Mouse (Mus musculus) forebrain, embryonic 15.5 days (tissue): ENCODE results near the gene Gm47985. TPM values are rescaled to one million over a fixed set of nuclear protein-coding genes. Genes with fewer than 3 reads are reported as not detected.
"Not testable (repeated sequence)": the region's sequence is repeated elsewhere in the genome, so short reads cannot be mapped to it uniquely, and the experiment has no call there.

Experiments
- ATAC-seq: fragments of 200-750 bp; cut with Nextera tagmentation; replicated peaks from 2 replicates; pipeline ENCODE4 v1.8.0; 2017; ENCODE audit warnings: mild to moderate bottlenecking, moderate TSS enrichment, moderate library complexity
- H3K27ac ChIP-seq: fragments of 300-500 bp; sonication (generic); replicated peaks from 2 replicates; pipeline ENCODE4 v1.5.1; 2015; ENCODE audit warnings: mild to moderate bottlenecking, inconsistent platforms
- H3K27me3 ChIP-seq: fragments of 300-500 bp; sonication (generic); 2 replicates; pipeline ENCODE4 v1.6.1; 2015; ENCODE audit warnings: inconsistent platforms
- H3K36me3 ChIP-seq: fragments of 300-500 bp; sonication (generic); 2 replicates; pipeline ENCODE4 v1.6.1; 2015; ENCODE audit warnings: mild to moderate bottlenecking, inconsistent platforms
- H3K4me1 ChIP-seq: fragments of 300-500 bp; sonication (generic); 2 replicates; pipeline ENCODE4 v1.6.1; 2015; ENCODE audit warnings: inconsistent platforms
- H3K4me2 ChIP-seq: fragments of 300-500 bp; sonication (generic); replicated peaks from 2 replicates; pipeline ENCODE4 v1.6.1; 2015; ENCODE audit warnings: mild to moderate bottlenecking, inconsistent platforms
- H3K4me3 ChIP-seq: fragments of 300-500 bp; sonication (generic); 2 replicates; pipeline ENCODE4 v1.5.1; 2015; ENCODE audit warnings: mild to moderate bottlenecking, inconsistent platforms
- H3K9ac ChIP-seq: fragments of 300-500 bp; sonication (generic); replicated peaks from 2 replicates; pipeline ENCODE4 v1.6.1; 2015; ENCODE audit warnings: mild to moderate bottlenecking, inconsistent platforms
- H3K9me3 ChIP-seq: fragments of 300-500 bp; sonication (generic); 2 replicates; pipeline ENCODE4 v1.6.1; 2016; ENCODE audit warnings: inconsistent platforms
- WGBS: fragments of 180-500 bp; shearing (Covaris S2); methylation state at CpG from one replicate; pipeline ENCODE4 v1.1.7; 2015; ENCODE audit warnings: mixed read lengths; 5-methylcytosine and 5-hydroxymethylcytosine counted together
- polyA plus RNA-seq: library from polyadenylated mRNA; unstranded; fragments of >200 nt; fragmentation: Nextera tagmentation; extraction: Ambion mirVana; gene quantifications from 2 replicates; pipeline ENCODE4 v1.2.1, GENCODE M21; 2015

The Gm47985 gene
- polyA plus RNA-seq = not detected in 2 replicates

- not testable (repeated sequence) for H3K9ac ChIP-seq, ATAC-seq, H3K4me3 ChIP-seq, H3K4me1 ChIP-seq, H3K27me3 ChIP-seq, H3K36me3 ChIP-seq, H3K4me2 ChIP-seq, H3K9me3 ChIP-seq, H3K27ac ChIP-seq
- 67% methylated on average over 1 of the region's 7 CpGs for WGBS
Measured at GRCm38 (mm10) chr1:151182266-151182665, at the start of gene Gm47985. TSS of gene Gm47985 (plus strand) at chr1:151182537.

GRCm38 (mm10) chr1:151132686-151133085, 49.7 kb upstream of the Gm47985 start:
- no peak overlapping the region for H3K27ac ChIP-seq
- H3K9me3 ChIP-seq = no peaks in the 10 kb centered on the region
- H3K4me3 ChIP-seq = no peak overlapping the region
- no peak overlapping the region for H3K4me2 ChIP-seq
- no peaks in the 10 kb centered on the region for H3K27me3 ChIP-seq
- ATAC-seq = no peak
- H3K4me1 ChIP-seq = no peaks in the 10 kb centered on the region
- no peaks in the 10 kb centered on the region for H3K36me3 ChIP-seq
- H3K9ac ChIP-seq = no peak overlapping the region
- 95% methylated on average over 7 of the region's 7 CpGs for WGBS

GRCm38 (mm10) chr1:151138388-151138787, 43.9 kb upstream of the Gm47985 start:
- Histone ChIP-seq H3K9ac (no peak overlapping the region), H3K4me1 (no peaks in the 10 kb centered on the region), H3K4me3 (no peak overlapping the region), H3K9me3 (no peaks in the 10 kb centered on the region), H3K27ac (no peak overlapping the region), H3K36me3 (no peaks in the 10 kb centered on the region), H3K27me3 (no peaks in the 10 kb centered on the region), H3K4me2 (no peak overlapping the region)
- 0 out of 2 replicates have a peak, but pooled peaks have one; percentile 32 for ATAC-seq
- WGBS = 76% methylated on average over 6 of the region's 6 CpGs

DNA sequence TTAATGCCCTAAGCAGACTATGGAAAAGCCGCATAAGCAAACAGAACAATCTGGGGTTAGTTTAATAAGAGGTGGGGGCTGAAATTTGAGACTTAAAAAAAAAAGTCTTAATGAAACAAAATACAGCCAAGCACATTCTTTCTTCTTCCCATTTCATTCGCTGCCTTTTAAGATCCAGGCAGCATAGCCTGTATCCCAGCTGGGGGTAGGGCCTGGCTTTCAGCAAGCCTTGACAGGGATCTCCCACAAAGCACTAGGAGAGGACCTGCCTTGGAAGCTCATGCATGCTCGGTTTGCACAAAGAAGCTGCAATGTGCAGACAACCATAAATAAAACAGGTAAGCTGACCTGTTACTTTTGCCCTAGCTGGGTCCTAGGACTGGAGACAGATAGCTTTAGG, 41.4 kb upstream of the Gm47985 start:
- 69% methylated on average over 3 of the region's 3 CpGs for WGBS
- H3K9me3 ChIP-seq = no peaks in the 10 kb centered on the region
- H3K4me1 ChIP-seq = no peaks in the 10 kb centered on the region
- no peaks in the 10 kb centered on the region for H3K27me3 ChIP-seq
- H3K4me3 ChIP-seq = no peak overlapping the region
- no peaks in the 10 kb centered on the region for H3K36me3 ChIP-seq
- H3K4me2 ChIP-seq = no peak overlapping the region
- H3K27ac ChIP-seq = no peak overlapping the region
- no peak overlapping the region for H3K9ac ChIP-seq
- ATAC-seq = no peak

GRCm38 (mm10) chr1:151144471-151145146, 37.7 kb upstream of the Gm47985 start:
- no peak overlapping the region for H3K27ac ChIP-seq
- no peaks in the 10 kb centered on the region for H3K36me3 ChIP-seq
- no peak overlapping the region for H3K9ac ChIP-seq
- H3K27me3 ChIP-seq = no peaks in the 10 kb centered on the region
- 77% methylated on average over 6 of the region's 6 CpGs for WGBS
- H3K9me3 ChIP-seq = no peaks in the 10 kb centered on the region
- H3K4me1 ChIP-seq = no peaks in the 10 kb centered on the region
- ATAC-seq = no peak
- H3K4me2 ChIP-seq = no peak overlapping the region
- H3K4me3 ChIP-seq = no peak overlapping the region

- no peaks in the 10 kb centered on the region for H3K36me3 ChIP-seq
- no peaks in the 10 kb centered on the region for H3K9me3 ChIP-seq
- H3K27ac ChIP-seq = no peak overlapping the region
- no peak overlapping the region for H3K4me2 ChIP-seq
- no peak overlapping the region for H3K9ac ChIP-seq
- ATAC-seq = no peak
- no peaks in the 10 kb centered on the region for H3K27me3 ChIP-seq
- no peaks in the 10 kb centered on the region for H3K4me1 ChIP-seq
- H3K4me3 ChIP-seq = no peak overlapping the region
Measured at GRCm38 (mm10) chr1:151147801-151148200, 34.5 kb upstream of the Gm47985 start.

DNA sequence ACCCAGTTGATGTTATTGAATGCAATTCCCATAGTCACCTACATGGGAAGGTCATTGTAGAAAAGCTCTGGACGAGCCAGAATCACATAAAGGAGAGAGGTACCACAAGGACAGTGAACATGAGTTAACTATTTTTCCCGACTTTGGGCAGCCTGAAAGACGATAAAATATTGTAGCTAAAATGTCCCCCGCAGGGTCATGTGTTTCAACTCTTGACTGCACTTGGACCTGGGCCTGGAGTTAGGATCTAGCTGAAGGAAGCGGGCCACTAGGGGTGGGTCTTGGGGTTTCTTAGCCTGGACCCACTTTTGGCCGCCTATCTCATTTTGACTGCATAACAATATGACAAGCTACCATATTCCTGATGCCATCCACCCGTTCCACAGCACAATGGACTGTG, 32.1 kb upstream of the Gm47985 start:
- H3K9me3 ChIP-seq = no peaks in the 10 kb centered on the region
- 91% methylated on average over 7 of the region's 7 CpGs for WGBS
- H3K4me3 ChIP-seq = no peak overlapping the region
- no peaks in the 10 kb centered on the region for H3K4me1 ChIP-seq
- no peak overlapping the region for H3K9ac ChIP-seq
- ATAC-seq = no peak
- no peaks in the 10 kb centered on the region for H3K36me3 ChIP-seq
- H3K27me3 ChIP-seq = no peaks in the 10 kb centered on the region
- no peak overlapping the region for H3K27ac ChIP-seq
- H3K4me2 ChIP-seq = no peak overlapping the region

DNA sequence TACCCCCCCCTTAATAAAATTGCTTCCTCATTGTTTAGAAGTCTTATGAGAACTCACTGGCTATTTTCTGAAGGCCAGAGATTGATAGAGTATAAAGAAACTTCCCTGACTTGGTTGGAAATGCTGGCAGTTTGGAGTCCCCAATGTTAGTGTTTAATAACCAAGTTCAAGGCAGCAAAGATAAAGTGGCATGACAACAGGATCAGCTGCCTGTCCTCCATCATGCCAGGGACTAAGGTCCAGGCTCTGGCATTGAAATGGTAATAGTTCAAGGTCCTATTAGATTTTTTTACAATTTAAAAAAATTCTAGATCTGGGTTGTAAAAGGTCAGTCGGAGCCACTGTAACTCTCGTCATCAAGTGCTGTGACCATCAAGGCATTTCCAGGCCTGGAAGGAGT, 31.2 kb upstream of the Gm47985 start:
- ATAC-seq = no peak
- H3K9ac ChIP-seq = no peak overlapping the region
- WGBS = 86% methylated on average over 2 of the region's 2 CpGs
- H3K27me3 ChIP-seq = no peaks in the 10 kb centered on the region
- H3K4me3 ChIP-seq = no peak overlapping the region
- no peaks in the 10 kb centered on the region for H3K4me1 ChIP-seq
- H3K36me3 ChIP-seq = no peaks in the 10 kb centered on the region
- no peak overlapping the region for H3K27ac ChIP-seq
- H3K4me2 ChIP-seq = no peak overlapping the region
- no peaks in the 10 kb centered on the region for H3K9me3 ChIP-seq

GRCm38 (mm10) chr1:151153056-151153652, 29.2 kb upstream of the Gm47985 start:
- no peaks in the 10 kb centered on the region for H3K36me3 ChIP-seq
- no peak for ATAC-seq
- no peak overlapping the region for H3K27ac ChIP-seq
- H3K4me3 ChIP-seq = no peak overlapping the region
- H3K4me2 ChIP-seq = no peak overlapping the region
- H3K9me3 ChIP-seq = no peaks in the 10 kb centered on the region
- H3K9ac ChIP-seq = no peak overlapping the region
- no peaks in the 10 kb centered on the region for H3K27me3 ChIP-seq
- WGBS = 80% methylated on average over 6 of the region's 6 CpGs
- peaks cover 14% of the 10 kb centered on the region for H3K4me1 ChIP-seq

DNA sequence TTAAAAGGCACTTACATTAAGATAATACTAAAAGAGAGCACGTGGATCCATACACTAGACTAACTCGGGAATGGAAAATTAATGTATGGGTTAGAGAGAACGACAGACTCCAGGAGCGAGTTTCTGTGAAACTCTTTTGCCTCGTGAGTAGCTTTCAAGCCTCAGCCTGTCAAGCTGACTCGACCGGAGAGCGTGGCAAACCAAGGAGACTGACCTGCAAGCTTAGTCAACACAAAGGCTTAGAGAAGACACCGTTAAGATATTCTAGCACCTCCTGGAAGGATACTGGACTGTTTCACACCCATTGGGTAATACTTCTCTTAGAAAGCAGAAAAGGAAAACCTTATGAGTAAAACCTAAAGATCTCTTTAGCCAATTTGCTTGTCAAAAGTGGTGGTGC, 28.2 kb upstream of the Gm47985 start:
- H3K9ac ChIP-seq, H3K27me3 ChIP-seq, H3K9me3 ChIP-seq, H3K36me3 ChIP-seq, H3K4me3 ChIP-seq, H3K4me2 ChIP-seq, ATAC-seq, H3K27ac ChIP-seq: not testable (repeated sequence)
- H3K4me1 ChIP-seq = peaks cover 21% of the 10 kb centered on the region
- 94% methylated on average over 9 of the region's 9 CpGs for WGBS

DNA sequence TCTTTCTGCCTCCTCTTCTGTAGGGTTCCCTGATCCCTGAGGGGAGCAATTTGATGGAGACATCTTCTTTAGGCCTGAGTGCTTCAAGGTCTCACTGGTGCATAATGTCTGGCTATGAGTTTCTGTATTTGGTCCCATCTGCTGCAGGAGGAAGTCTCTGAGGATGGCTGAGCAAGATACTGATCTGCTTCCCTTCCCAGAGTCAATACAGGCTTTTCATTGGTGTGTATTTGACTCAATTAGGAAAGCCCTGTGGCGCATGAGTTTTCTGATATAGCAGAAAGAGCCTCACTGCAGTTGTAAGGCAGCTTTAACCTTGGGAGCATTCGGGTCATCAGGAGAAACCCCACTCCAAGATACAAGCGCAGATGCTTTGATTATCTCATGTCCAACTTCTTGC, 26.2 kb upstream of the Gm47985 start:
- H3K36me3 ChIP-seq = no peaks in the 10 kb centered on the region
- no peak overlapping the region for H3K27ac ChIP-seq
- 94% methylated on average over 3 of the region's 3 CpGs for WGBS
- no peaks in the 10 kb centered on the region for H3K9me3 ChIP-seq
- H3K4me1 ChIP-seq = peaks cover 21% of the 10 kb centered on the region
- H3K27me3 ChIP-seq = no peaks in the 10 kb centered on the region
- no peak for ATAC-seq
- H3K9ac ChIP-seq = no peak overlapping the region
- no peak overlapping the region for H3K4me3 ChIP-seq
- no peak overlapping the region for H3K4me2 ChIP-seq

- WGBS = 65% methylated on average over 7 of the region's 7 CpGs
- ATAC-seq = no peak
- no peaks in the 10 kb centered on the region for H3K27me3 ChIP-seq
Measured at GRCm38 (mm10) chr1:151156777-151157632, 25.3 kb upstream of the Gm47985 start.

More at GRCm38 (mm10) chr1:151156777-151157632, 25.3 kb upstream of the Gm47985 start:
- Histone ChIP-seq H3K9me3 (no peaks in the 10 kb centered on the region), H3K9ac (no peak overlapping the region), H3K36me3 (no peaks in the 10 kb centered on the region), H3K4me1 (peaks cover 26% of the 10 kb centered on the region), H3K4me3 (no peak overlapping the region), H3K27ac (0 out of 2 replicates have a peak overlapping the region, but pooled peaks have one; percentile 35), H3K4me2 (no peak overlapping the region)
